Mouse (Mus musculus): ENCODE results near the gene Rnf149. TPM values are rescaled to one million over a fixed set of nuclear protein-coding genes. Genes with fewer than 3 reads are reported as not detected.

The Rnf149 gene
- polyA plus RNA-seq, 1 experiment from 2014 or later = 25.6 TPM

GRCm38 (mm10) chr1:39515303-39515991, 61.8 kb downstream of the Rnf149 start:
- H3K4me3 ChIP-seq = no peak overlapping the region
- ATAC-seq (replicated peaks) = no peak
- H3K27ac ChIP-seq = no peak overlapping the region
- H3K27me3 ChIP-seq (replicated peaks) = no peaks in the 10 kb centered on the region
- no peaks in the 10 kb centered on the region for H3K36me3 ChIP-seq (replicated peaks)
- no peak overlapping the region for H3K4me2 ChIP-seq
- H3K9me3 ChIP-seq = no peaks in the 10 kb centered on the region
- 86% methylated on average over 10 of the region's 10 CpGs for WGBS
- H3K9ac ChIP-seq = no peak overlapping the region
- H3K4me1 ChIP-seq = no peaks in the 10 kb centered on the region

DNA sequence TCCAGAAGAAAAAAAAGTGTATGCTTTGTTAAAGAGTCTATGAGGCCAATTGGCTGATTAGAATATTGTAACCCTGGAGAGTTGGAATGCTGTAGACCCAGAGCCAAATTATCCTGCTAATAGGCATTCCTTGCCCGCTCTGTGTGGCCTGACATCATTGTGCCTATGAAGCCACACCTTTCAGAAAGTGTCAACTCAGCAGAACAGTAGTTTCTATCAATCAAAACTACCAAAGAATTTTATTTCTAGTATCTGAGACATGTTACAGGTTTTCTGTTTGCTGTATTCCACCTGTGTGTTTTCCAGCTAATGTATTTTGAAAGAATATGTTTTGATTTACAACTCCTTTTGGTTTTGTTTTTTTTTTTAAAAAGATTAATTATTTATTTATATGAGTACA, 65.0 kb downstream of the Rnf149 start:
- H3K9me3 ChIP-seq = no peaks in the 10 kb centered on the region
- no peaks in the 10 kb centered on the region for H3K4me1 ChIP-seq
- no peak overlapping the region for H3K9ac ChIP-seq
- WGBS = 88% methylated on average over 1 of the region's 1 CpGs
- H3K27me3 ChIP-seq (replicated peaks) = no peaks in the 10 kb centered on the region
- no peak overlapping the region for H3K27ac ChIP-seq
- H3K4me3 ChIP-seq = no peak overlapping the region
- no peak overlapping the region for H3K4me2 ChIP-seq
- ATAC-seq (replicated peaks) = no peak
- no peaks in the 10 kb centered on the region for H3K36me3 ChIP-seq (replicated peaks)

DNA sequence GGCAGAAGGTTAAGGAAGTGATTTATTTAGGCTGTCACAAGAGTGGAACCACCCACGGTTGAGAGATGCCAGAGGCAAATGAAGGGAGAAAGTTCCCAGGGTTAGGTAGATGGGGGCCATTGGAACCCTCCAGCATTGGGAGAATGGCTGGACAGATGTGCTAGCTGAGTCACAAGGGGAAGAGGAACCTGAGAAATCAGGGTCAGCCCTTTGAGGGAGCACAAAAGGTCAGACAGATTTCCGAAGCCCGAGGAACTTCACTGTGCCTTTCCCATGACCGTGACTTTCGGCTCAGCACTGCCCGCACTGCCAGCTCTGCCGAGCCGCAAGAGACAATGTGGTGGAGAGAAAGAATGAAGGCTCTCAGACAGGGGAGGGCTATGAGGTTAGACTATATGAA, 65.4 kb downstream of the Rnf149 start:
- 79% methylated on average over 8 of the region's 8 CpGs for WGBS
- H3K27me3 ChIP-seq (replicated peaks) = no peaks in the 10 kb centered on the region
- no peaks in the 10 kb centered on the region for H3K36me3 ChIP-seq (replicated peaks)
- no peak overlapping the region for H3K9ac ChIP-seq
- H3K4me1 ChIP-seq = no peaks in the 10 kb centered on the region
- ATAC-seq (replicated peaks) = no peak
- H3K27ac ChIP-seq = no peak overlapping the region
- no peak overlapping the region for H3K4me3 ChIP-seq
- H3K9me3 ChIP-seq = no peaks in the 10 kb centered on the region
- H3K4me2 ChIP-seq = no peak overlapping the region

DNA sequence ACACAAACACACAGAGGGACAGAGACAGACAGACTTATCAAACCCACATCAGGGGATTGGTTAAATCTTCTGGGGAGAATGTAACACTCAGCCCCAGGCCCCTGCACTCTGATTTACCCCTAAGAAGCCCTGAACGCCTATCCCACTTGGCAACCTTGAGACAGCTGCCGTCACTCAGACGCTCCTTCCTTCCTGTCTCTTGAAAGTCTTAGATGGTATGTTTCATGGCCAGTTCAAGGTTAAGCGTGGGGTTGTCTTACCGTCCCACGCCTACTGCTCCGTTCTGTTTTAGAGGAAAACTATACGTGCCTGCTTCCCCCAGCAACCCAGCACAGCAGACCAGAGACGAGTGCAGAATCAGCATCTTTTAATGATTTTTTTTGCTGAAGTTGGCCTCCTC, 71.6 kb downstream of the Rnf149 start:
- WGBS = 85% methylated on average over 9 of the region's 9 CpGs
- Histone ChIP-seq H3K4me2 (no peak overlapping the region), H3K27me3 (replicated peaks) (no peaks in the 10 kb centered on the region), H3K27ac (no peak overlapping the region), H3K9ac (no peak overlapping the region), H3K4me3 (no peak overlapping the region), H3K36me3 (replicated peaks) (no peaks in the 10 kb centered on the region), H3K9me3 (no peaks in the 10 kb centered on the region), H3K4me1 (no peaks in the 10 kb centered on the region)
- no peak for ATAC-seq (replicated peaks)

- 17% methylated on average over 1 of the region's 1 CpGs for WGBS
- ATAC-seq (replicated peaks) = no peak
- Histone ChIP-seq H3K4me2 (no peak overlapping the region), H3K4me1 (no peaks in the 10 kb centered on the region), H3K4me3 (no peak overlapping the region), H3K9ac (no peak overlapping the region), H3K27ac (no peak overlapping the region), H3K27me3 (replicated peaks) (no peaks in the 10 kb centered on the region), H3K9me3 (no peaks in the 10 kb centered on the region), H3K36me3 (replicated peaks) (no peaks in the 10 kb centered on the region)
Observed at GRCm38 (mm10) chr1:39504261-39504660, 72.9 kb downstream of the Rnf149 start.

DNA sequence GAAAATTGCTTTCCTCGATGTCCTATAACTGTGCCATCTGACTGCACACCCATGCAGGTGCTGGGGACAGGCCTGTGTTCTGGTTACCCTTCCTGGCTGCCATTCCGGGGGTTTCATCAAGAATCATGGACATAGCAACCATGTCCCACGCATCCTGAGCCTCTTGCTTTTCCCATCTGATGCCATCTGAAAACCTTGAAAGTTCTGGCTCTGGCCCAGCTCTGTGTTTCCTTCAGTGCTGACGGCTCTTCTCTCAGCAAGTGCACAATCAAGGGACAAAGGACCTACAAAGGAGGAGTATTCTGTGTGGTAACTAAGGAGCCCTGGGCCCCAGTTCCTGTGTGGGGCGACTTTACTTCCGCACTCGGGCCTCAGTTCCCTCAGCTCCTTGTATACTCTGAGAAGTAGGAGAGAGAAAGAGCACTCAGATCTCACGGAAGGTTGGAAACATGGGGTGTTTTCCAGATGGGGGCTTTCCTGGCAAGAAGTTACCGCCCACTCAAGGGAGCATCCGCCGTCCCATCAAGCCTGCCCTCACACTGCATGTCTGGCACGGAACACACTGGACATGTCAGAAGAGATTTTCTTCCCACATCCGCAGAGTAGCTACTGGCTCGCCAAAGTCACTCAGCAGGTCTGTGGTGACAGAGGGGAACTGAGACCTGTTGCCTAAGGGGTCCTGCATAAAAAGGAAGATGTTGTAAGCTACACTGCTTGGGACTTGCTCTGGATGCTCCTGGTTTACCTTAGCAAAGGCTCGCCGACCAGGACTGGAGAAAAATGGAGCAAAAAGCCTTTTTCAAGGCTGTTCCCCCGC, 74.2 kb downstream of the Rnf149 start:
- Histone ChIP-seq H3K4me3 (no peak overlapping the region), H3K27ac (no peak overlapping the region), H3K9me3 (no peaks in the 10 kb centered on the region), H3K4me2 (no peak overlapping the region), H3K9ac (no peak overlapping the region), H3K36me3 (replicated peaks) (no peaks in the 10 kb centered on the region), H3K4me1 (no peaks in the 10 kb centered on the region), H3K27me3 (replicated peaks) (no peaks in the 10 kb centered on the region)
- 83% methylated on average over 17 of the region's 17 CpGs for WGBS
- ATAC-seq (replicated peaks) = no peak

Other genes starting within 250 kb of the Rnf149 start
- gene Rpl31, start 209.6 kb downstream of the Rnf149 start, polyA plus RNA-seq (2015; fragmentation: Nextera tagmentation; extraction: Ambion mirVana) = 250 and 292 TPM in 2 replicates
- 11.0 and 11.3 TPM in 2 replicates for gene Tbc1d8, start 98.7 kb downstream of the Rnf149 start, polyA plus RNA-seq (2015; fragmentation: Nextera tagmentation; extraction: Ambion mirVana)
- 15.0 TPM in 2 replicates for gene Cnot11, start 42.4 kb downstream of the Rnf149 start, polyA plus RNA-seq (2015; fragmentation: Nextera tagmentation; extraction: Ambion mirVana)
- gene Creg2, start 74.1 kb upstream of the Rnf149 start, polyA plus RNA-seq (2015; fragmentation: Nextera tagmentation; extraction: Ambion mirVana) = 8.2 and 9.3 TPM in 2 replicates
- gene Rfx8, start 143.6 kb upstream of the Rnf149 start, polyA plus RNA-seq (2015; fragmentation: Nextera tagmentation; extraction: Ambion mirVana) = 0.31 and 0.32 TPM in 2 replicates
- not detected in 2 replicates for gene Gm3646, start 227.9 kb upstream of the Rnf149 start, polyA plus RNA-seq (2015; fragmentation: Nextera tagmentation; extraction: Ambion mirVana)